Mouse (Mus musculus): Measurements from ENCODE around the gene Vstm2a. TPM values are rescaled to one million over a fixed set of nuclear protein-coding genes. Genes with fewer than 3 reads are reported as not detected.

Vstm2a gene
- polyA plus RNA-seq, 1 experiment from 2014 or later, result 0.25 TPM

DNA sequence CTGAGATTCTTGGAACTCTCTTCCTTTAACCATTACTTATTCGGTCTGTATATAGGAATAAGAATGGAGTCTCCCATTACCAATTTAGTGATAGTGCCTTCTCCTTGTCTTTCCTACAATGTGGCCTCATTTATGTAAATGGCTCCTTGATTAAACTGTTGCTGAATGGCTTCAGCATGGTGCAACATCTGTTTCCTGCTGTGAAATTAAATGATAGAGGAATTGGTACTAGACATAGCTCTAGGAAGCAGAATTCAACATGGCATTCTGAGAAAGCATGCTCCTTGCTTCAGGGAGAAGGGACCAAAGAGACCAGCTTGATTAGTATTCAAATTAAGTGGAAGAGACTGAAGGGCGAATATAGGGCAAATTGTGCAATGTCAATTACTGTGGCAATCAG lies 57.6 kb downstream of the Vstm2a start:
- Histone ChIP-seq H3K4me3 (no peak overlapping the region), H3K9me3 (no peaks in the 10 kb centered on the region), H3K27ac (replicated peaks) (no peak overlapping the region), H3K4me2 (no peak overlapping the region), H3K36me3 (no peaks in the 10 kb centered on the region), H3K9ac (no peak overlapping the region), H3K27me3 (replicated peaks) (no peaks in the 10 kb centered on the region), H3K4me1 (no peaks in the 10 kb centered on the region)
- ATAC-seq (ENCODE audit: extremely low read depth, insufficient number of reproducible peaks, low FRiP score, low TSS enrichment), result no peak
- WGBS, result 70% methylated on average over 2 of the region's 2 CpGs

DNA sequence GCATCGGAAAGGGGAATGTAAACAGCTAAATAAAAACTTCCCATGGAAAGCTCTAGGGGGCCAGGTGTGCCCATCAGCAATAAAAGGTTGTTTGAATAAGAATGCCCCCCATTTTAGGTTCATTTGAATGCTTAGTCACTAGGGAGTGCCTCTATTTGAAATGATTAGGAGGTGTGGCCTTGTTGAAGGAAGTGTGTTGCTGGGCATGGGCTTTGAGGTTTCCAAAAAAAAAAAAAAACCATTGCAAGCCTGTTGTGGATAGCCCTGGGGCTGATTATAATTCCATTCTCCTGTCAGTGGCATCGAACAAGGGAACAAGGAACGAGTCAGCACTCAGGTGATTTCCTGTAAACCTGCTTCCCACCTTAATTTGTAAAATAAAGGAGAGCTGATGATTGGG lies 87.7 kb downstream of the Vstm2a start:
- H3K27ac ChIP-seq (replicated peaks), result no peak overlapping the region
- H3K36me3 ChIP-seq, result no peaks in the 10 kb centered on the region
- 45% methylated on average over 3 of the region's 3 CpGs for WGBS
- H3K9ac ChIP-seq, result no peak overlapping the region
- no peaks in the 10 kb centered on the region for H3K4me1 ChIP-seq
- no peak overlapping the region for H3K4me2 ChIP-seq
- no peak overlapping the region for H3K4me3 ChIP-seq
- H3K9me3 ChIP-seq, result no peaks in the 10 kb centered on the region
- H3K27me3 ChIP-seq (replicated peaks), result no peaks in the 10 kb centered on the region
- no peak for ATAC-seq (ENCODE audit: extremely low read depth, insufficient number of reproducible peaks, low FRiP score, low TSS enrichment)

DNA sequence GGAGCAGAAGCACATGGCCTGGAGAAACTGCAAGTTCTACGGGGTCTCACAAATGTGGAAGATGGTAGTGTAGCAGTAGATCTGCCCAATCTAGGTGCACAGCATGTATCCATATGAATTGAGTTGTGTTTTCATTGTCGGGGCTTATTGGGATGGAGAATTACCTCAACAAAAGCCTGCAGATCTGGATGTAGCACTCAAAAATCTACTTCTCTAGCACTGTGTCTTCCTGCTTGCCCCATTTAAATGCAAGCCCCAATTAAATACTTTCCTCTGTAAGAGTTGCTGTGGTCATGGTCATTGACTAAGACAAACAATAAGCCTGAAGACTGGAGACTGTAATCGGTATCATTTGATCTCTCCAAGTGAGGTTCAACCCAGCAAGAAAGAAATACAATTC lies 88.2 kb downstream of the Vstm2a start:
- no peaks in the 10 kb centered on the region for H3K9me3 ChIP-seq
- H3K4me1 ChIP-seq, result no peaks in the 10 kb centered on the region
- H3K36me3 ChIP-seq, result no peaks in the 10 kb centered on the region
- 76% methylated on average over 3 of the region's 3 CpGs for WGBS
- H3K9ac ChIP-seq, result no peak overlapping the region
- no peak overlapping the region for H3K27ac ChIP-seq (replicated peaks)
- no peak for ATAC-seq (ENCODE audit: extremely low read depth, insufficient number of reproducible peaks, low FRiP score, low TSS enrichment)
- no peak overlapping the region for H3K4me2 ChIP-seq
- no peak overlapping the region for H3K4me3 ChIP-seq
- H3K27me3 ChIP-seq (replicated peaks), result no peaks in the 10 kb centered on the region

DNA sequence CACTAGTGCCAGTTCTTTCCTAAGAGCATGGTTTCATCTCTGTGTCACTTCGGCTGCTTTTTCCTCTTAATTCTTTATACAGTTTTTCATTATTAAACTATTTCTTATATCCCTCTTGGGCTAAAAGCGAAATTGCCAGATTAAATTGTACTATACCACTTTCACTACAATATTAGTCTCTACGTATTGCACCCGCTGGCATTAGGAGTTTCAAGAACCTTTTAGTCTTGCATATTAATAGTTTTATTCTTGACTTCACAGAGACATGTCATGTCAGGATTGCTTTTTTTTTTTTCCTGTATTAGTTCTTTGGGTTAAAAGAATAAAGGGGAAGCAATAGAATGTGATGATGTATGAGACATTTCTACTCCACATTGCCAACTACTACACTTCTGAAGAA lies 94.4 kb downstream of the Vstm2a start:
- no peaks in the 10 kb centered on the region for H3K9me3 ChIP-seq
- H3K27me3 ChIP-seq (replicated peaks), result no peaks in the 10 kb centered on the region
- no peak overlapping the region for H3K9ac ChIP-seq
- H3K4me1 ChIP-seq, result no peaks in the 10 kb centered on the region
- H3K4me3 ChIP-seq, result no peak overlapping the region
- no peak for ATAC-seq (ENCODE audit: extremely low read depth, insufficient number of reproducible peaks, low FRiP score, low TSS enrichment)
- H3K27ac ChIP-seq (replicated peaks), result no peak overlapping the region
- H3K36me3 ChIP-seq, result no peaks in the 10 kb centered on the region
- 79% methylated on average over 4 of the region's 4 CpGs for WGBS
- no peak overlapping the region for H3K4me2 ChIP-seq

GRCm38 (mm10) chr11:16354356-16354755 lies 96.8 kb downstream of the Vstm2a start:
- H3K27me3 ChIP-seq (replicated peaks), result no peaks in the 10 kb centered on the region
- no peaks in the 10 kb centered on the region for H3K36me3 ChIP-seq
- no peak overlapping the region for H3K4me2 ChIP-seq
- H3K9ac ChIP-seq, result no peak overlapping the region
- no peak for ATAC-seq (ENCODE audit: extremely low read depth, insufficient number of reproducible peaks, low FRiP score, low TSS enrichment)
- H3K4me1 ChIP-seq, result no peaks in the 10 kb centered on the region
- no peak overlapping the region for H3K4me3 ChIP-seq
- H3K9me3 ChIP-seq, result peaks cover 5% of the 10 kb centered on the region; the same call in 1 of the 2 replicates
- H3K27ac ChIP-seq (replicated peaks), result no peak overlapping the region

DNA sequence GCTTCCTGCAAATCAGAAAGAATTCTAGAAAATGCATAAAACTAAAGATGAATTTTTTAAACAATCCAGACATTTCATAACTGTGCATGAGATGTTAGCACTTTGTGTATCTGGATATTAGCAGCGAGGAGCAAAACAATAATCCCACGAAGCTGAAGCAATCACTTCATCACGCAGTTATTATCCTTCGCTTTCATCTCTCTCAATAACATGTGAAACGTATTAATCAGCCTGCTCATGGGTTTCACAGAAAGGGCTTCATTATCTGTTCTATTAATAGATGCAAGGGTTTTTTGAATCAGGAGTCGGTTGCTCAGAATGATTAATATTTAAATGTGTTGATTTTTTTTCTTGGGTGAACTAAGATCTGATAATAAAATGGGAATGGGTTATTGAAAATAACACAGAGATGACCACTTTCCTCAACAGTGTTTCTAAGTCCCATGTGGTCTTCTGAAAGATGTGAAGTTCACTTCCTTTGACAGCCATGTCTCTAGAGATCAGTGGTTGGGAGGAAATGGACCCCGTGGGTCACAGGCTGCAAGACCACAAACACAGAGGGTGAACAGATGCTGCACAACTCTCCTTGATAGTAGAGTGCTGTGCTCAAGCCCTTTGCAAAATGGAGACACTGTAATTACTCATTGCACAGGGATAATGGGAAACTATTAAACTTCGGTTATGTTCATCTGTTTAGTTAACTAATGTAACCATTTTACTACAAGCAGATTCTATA lies 109.5 kb downstream of the Vstm2a start:
- no peaks in the 10 kb centered on the region for H3K27me3 ChIP-seq (replicated peaks)
- no peak overlapping the region for H3K4me3 ChIP-seq
- 64% methylated on average over 8 of the region's 8 CpGs for WGBS
- H3K27ac ChIP-seq (replicated peaks), result no peak overlapping the region
- H3K9me3 ChIP-seq, result no peaks in the 10 kb centered on the region
- H3K36me3 ChIP-seq, result no peaks in the 10 kb centered on the region
- no peak overlapping the region for H3K4me2 ChIP-seq
- H3K9ac ChIP-seq, result no peak overlapping the region
- no peak for ATAC-seq (ENCODE audit: extremely low read depth, insufficient number of reproducible peaks, low FRiP score, low TSS enrichment)
- no peaks in the 10 kb centered on the region for H3K4me1 ChIP-seq

DNA sequence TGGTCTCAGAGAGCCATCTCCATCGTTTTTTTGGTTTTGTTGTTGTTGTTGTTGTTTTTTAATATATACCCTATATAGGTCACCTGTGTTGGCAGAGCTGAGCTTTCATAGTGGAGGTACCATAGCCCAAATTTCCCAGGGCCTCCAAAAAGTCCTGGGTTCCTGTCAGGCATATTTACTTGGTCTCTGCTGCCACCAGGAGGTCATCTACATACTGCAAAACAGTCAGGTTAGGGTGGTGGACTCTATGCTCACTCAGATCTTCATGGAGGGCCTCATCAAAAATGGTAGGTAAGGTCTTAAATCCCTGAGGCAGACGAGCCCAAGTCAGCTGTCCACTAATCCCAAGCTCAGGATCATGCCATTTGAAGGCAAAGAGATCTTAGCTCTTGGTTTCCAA lies 146.1 kb downstream of the Vstm2a start:
- H3K9me3 ChIP-seq, result no peaks in the 10 kb centered on the region
- no peak overlapping the region for H3K4me3 ChIP-seq
- no peaks in the 10 kb centered on the region for H3K36me3 ChIP-seq
- no peak overlapping the region for H3K27ac ChIP-seq (replicated peaks)
- no peak overlapping the region for H3K9ac ChIP-seq
- no peak for ATAC-seq (ENCODE audit: extremely low read depth, insufficient number of reproducible peaks, low FRiP score, low TSS enrichment)
- H3K27me3 ChIP-seq (replicated peaks), result no peaks in the 10 kb centered on the region
- H3K4me1 ChIP-seq, result no peaks in the 10 kb centered on the region
- WGBS, result 23% methylated on average over 2 of the region's 2 CpGs
- H3K4me2 ChIP-seq, result no peak overlapping the region

DNA sequence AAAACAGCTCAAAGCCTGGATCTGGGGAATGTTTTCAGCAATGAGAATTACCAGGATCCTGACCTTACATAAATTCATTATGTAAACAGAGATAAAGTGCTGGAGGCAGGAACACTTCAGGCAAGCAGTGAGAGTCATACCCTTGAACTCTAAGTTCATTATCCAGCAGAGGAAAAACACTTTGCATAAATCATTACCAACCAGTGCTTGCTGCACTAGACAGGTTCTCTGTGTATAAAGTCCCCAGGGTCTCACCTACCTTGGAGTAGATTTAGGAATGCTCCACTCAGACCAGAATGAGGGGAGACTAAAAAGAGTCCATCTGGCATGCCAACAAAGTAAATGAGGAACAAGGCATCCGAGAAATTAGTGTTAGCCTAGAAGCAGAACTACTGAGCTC lies 154.2 kb downstream of the Vstm2a start:
- Histone ChIP-seq H3K4me1 (no peaks in the 10 kb centered on the region), H3K27me3 (replicated peaks) (0 out of 2 replicates have a peak, but pooled peaks cover 4% of the 10 kb centered on the region), H3K36me3 (no peaks in the 10 kb centered on the region), H3K27ac (replicated peaks) (no peak overlapping the region), H3K4me3 (no peak overlapping the region), H3K9me3 (no peaks in the 10 kb centered on the region), H3K4me2 (no peak overlapping the region), H3K9ac (no peak overlapping the region)
- WGBS, result 62% methylated on average over 1 of the region's 1 CpGs
- ATAC-seq (ENCODE audit: extremely low read depth, insufficient number of reproducible peaks, low FRiP score, low TSS enrichment), result no peak

DNA sequence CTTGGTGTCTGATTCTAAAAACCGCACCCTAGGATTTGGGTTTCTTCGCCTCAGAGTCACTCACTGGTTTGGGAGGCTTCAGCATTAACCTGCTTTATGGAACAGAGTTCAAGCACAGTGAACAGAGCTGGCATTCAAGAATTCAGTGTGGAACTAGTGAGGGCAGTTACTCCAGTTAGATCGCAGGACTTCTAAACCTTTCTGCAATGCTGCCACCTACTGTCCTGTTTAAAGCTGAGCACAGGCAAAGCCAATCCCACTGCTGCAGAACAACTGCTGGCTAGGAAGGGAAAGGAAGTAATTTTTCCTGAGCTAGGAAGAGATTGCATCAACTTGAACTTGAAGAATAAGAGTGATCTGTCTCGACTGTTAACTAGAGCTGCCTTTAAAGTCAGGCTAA lies 155.1 kb downstream of the Vstm2a start:
- H3K27me3 ChIP-seq (replicated peaks), result 0 out of 2 replicates have a peak, but pooled peaks cover 4% of the 10 kb centered on the region
- H3K36me3 ChIP-seq, result no peaks in the 10 kb centered on the region
- H3K9ac ChIP-seq, result no peak overlapping the region
- 23% methylated on average over 4 of the region's 4 CpGs for WGBS
- ATAC-seq (ENCODE audit: extremely low read depth, insufficient number of reproducible peaks, low FRiP score, low TSS enrichment), result no peak
- H3K4me3 ChIP-seq, result no peak overlapping the region
- H3K9me3 ChIP-seq, result no peaks in the 10 kb centered on the region
- H3K4me2 ChIP-seq, result no peak overlapping the region
- no peaks in the 10 kb centered on the region for H3K4me1 ChIP-seq
- no peak overlapping the region for H3K27ac ChIP-seq (replicated peaks)

DNA sequence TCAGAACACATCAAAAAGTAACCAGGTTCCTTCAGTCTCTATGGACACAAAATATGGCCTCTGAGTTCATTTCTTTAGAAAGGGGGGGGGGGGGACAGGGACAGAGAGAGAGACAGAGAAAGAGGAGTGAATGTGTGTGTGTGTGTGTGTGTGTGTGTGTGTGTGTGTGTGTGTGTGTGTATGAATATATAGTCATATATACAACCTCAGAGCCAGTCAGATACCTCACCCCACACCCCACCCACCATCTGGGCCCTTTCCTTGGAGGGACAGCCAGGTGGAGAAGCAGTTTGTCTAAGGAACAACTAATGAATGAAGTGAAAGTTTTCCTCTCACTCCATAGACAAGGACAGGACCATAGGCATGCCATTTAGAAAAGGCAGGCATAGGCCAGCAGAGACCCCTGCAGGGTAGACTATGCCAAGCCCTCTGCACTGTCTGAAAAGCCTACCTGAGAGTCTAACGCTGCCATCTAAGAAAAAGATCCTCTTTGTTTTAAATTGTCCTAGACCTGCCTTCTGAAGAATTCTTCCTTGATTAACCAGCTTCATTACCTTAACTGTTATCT lies 155.6 kb downstream of the Vstm2a start:
- no peak for ATAC-seq (ENCODE audit: extremely low read depth, insufficient number of reproducible peaks, low FRiP score, low TSS enrichment)
- WGBS, result 55% methylated on average over 1 of the region's 1 CpGs
- H3K4me2 ChIP-seq, result no peak overlapping the region
- 0 out of 2 replicates have a peak, but pooled peaks cover 4% of the 10 kb centered on the region for H3K27me3 ChIP-seq (replicated peaks)
- H3K36me3 ChIP-seq, result no peaks in the 10 kb centered on the region
- no peak overlapping the region for H3K27ac ChIP-seq (replicated peaks)
- no peaks in the 10 kb centered on the region for H3K9me3 ChIP-seq
- H3K9ac ChIP-seq, result no peak overlapping the region
- no peak overlapping the region for H3K4me3 ChIP-seq
- no peaks in the 10 kb centered on the region for H3K4me1 ChIP-seq

DNA sequence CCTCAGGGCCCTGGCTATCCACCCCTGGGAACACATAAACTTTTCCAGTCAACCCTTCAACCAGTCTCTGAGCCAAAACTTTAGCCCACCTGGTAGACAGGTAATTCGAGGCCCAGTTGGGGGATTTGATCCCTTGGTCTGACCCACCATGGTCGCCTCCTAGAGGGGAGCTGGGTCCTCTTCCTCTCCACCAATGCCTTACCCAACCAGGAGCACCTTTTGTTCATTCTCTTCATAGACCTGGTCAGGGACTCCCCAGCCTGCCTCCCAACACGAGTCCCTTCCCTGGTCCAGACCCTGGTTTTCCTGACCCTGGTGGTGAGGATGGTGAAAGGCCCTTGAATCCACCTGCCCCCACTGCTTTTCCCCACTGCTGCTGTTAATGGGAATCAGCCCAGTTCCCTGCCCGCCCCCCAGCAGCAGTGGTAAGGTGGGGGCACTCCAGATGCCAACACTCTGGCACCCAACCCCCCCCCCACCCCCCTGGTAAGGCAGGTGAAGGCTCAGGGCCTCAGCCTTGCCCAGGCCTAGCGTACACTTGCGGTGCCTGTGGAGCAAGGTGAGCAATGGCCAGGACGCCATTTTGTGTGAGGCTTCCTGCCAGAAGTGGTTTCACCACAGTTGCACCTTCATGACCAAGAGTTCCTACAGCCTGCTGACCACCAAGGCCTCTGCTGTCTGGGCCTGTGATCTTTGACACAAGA lies 182.2 kb downstream of the Vstm2a start:
- Histone ChIP-seq H3K9ac (no peak overlapping the region), H3K27me3 (replicated peaks) (no peaks in the 10 kb centered on the region), H3K4me2 (no peak overlapping the region), H3K36me3 (no peaks in the 10 kb centered on the region), H3K4me1 (no peaks in the 10 kb centered on the region), H3K9me3 (no peaks in the 10 kb centered on the region), H3K4me3 (no peak overlapping the region), H3K27ac (replicated peaks) (no peak overlapping the region)
- 65% methylated on average over 7 of the region's 7 CpGs for WGBS
- no peak for ATAC-seq (ENCODE audit: extremely low read depth, insufficient number of reproducible peaks, low FRiP score, low TSS enrichment)

Data from heart, embryonic 13.5 days (tissue).